Mouse (Mus musculus) retina, postnatal 1 day (tissue): ENCODE data around the gene Prkcz.
A peak's percentile ranks its signal among the peaks of the same experiment; 100 is the strongest.

ENCODE experiments used
- DNase-seq: peaks from one replicate; pipeline ENCODE4 v3.0.0-alpha.2; 2012

The Prkcz gene

DNA sequence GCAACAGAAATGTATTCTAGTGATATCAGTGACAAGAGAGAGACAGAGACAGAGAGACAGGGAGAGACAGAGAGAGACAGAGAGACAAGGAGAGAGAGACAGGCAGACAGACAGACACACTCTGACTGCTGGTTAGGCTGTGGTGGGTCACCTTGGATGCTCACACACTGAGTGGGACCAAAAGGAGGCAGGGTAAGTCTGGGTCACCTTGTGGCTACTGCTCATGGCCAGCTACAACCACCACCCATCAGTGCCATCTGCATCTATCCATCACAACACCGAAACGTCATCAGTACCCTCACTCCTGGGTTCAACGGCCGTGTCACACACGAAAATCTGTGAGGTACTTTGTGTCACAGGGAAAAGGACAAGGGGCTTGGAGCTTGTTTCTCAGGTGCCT is 53.6 kb downstream of the Prkcz start:
- DNase-seq: no peak

GRCm38 (mm10) chr4:155306356-155307242 is 54.6 kb downstream of the Prkcz start:
- DNase-seq: no peak

- no peak for DNase-seq
Measured at GRCm38 (mm10) chr4:155305531-155306031, 55.6 kb downstream of the Prkcz start.

DNA sequence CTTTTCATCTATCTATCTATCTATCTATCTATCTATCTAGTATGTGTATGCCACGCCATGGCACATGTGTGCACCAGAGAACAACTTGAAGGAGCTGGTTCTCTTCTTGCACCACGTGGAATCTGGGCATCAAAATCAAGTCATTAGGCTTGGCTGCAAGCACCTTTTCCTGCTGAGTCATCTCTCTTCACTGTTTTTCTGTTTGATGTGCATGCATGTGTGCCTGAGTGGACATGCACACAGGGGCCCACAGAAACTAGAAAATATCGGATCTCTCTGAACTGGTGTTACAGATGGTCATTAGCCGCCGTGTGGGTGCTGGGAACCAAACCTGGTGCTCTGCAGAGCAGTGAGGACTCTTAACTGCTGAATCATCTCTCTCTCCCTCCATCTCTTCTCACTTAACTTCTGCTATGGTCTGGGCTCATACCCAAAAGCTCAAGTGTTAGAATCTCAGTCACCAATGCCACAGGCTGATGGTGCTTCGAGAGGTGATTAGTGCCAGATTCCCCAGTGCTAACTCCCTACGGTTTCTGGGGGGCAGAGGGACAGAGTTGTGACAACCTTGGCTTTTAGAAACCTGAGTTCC is 56.6 kb downstream of the Prkcz start:
- DNase-seq: no peak

- no peak for DNase-seq
Measured at GRCm38 (mm10) chr4:155301965-155302364, 59.2 kb downstream of the Prkcz start.

DNA sequence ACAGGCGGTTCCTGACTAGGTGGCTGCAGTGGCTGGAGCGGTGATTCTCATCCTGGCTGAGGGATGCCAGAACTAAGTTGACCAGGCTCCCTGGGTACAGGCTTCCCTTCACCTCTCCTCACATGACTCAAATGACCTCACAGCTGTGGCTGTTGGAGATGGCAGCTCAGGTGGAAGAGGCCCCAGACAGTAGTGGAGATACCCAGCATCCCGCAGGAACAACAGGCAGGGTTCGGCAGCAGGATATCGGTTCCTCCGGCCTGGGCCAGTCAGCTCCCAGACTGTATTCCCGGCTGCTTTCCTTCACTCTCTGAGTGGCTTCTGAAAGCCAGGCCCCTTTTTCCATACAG is 60.1 kb downstream of the Prkcz start:
- DNase-seq: no peak

- no peak for DNase-seq
Measured at GRCm38 (mm10) chr4:155300421-155301097, 60.6 kb downstream of the Prkcz start.

DNA sequence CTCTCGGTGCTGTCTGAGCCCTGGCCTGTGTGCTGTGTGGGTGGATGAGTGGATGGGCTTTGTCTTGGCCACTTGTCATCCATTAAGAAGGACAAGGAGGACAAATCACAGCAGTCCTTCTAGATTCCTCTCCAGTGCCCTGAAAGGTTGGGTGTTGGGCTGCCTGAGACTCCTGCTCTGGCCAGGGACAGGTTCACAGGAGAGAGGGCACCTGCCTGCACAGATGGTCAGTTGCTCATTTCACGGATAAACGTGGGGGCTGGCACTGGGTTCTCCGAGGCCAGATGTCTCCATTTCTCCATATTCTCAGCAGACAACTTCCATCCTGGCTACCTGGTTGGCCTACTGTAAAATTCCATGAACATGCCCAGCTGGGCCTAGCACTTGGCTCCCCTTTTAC is 62.3 kb downstream of the Prkcz start:
- DNase-seq: no peak

GRCm38 (mm10) chr4:155297057-155297456 is 64.1 kb downstream of the Prkcz start:
- DNase-seq: peak; percentile 36

DNA sequence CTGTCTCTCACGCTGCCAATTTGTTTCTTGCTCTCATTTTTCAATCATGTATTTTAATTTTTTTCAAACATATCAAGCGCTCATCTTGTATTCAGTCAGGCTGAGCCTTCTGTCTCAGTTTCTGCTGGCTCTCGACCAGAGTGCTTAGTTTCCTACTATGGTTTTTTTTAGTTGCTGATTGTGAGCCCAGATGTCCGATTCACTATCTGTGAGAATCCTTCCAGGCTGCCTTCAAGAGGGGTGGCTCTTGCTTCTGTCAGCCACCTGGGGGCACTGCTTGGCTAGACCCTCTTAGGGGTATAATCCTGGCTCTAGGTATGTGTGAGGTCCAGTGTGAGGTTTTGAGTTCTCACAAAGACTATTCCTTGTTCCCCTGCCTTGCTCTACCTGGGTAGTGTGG is 65.2 kb downstream of the Prkcz start:
- DNase-seq: no peak

GRCm38 (mm10) chr4:155295026-155295590 is 66.1 kb downstream of the Prkcz start:
- no peak for DNase-seq

DNA sequence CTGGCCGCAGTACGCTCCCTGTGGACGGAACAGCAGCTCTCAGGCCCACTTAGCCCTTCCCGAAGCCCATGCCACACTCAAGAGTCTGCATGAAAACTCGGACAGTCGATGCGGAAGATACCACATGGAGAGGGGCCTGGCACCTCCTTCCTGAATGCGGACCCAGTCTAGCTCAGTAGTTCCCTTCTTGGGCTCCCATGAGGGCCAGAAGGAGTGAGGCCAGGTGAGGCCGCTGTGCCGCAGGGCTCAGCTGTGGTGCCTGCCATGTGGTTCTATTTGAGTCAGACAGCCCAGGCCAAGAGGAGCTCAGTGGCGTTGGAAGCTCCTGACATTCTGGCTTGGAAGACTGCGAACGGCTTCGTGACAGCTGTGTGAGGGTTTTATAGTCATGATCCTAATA is 66.8 kb downstream of the Prkcz start:
- DNase-seq: no peak

- no peak for DNase-seq
Measured at GRCm38 (mm10) chr4:155292863-155293262, 68.3 kb downstream of the Prkcz start.

GRCm38 (mm10) chr4:155290045-155290444 is 71.1 kb downstream of the Prkcz start:
- DNase-seq: no peak

DNA sequence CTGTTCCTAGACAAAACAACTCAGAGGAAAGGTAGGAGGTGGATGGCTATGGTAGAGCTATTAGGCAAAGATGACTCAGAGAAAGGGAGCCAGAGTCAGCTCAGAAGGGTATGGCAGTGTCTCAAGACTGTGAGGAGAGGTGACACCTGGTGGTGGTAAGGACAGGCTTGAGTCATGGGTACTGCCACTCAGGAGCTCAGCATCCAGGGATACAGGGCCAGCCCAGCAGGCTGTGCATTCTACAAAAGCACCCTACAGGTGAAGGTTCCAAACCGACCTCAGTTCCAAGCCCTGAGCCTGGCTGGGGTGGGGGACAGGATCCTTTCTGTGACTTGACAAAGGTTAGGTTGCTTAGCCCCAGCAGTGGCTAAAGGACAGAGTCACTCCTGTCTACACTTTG is 72.6 kb downstream of the Prkcz start:
- no peak for DNase-seq

- no peak for DNase-seq
Measured at GRCm38 (mm10) chr4:155287713-155288112, 73.4 kb downstream of the Prkcz start.

DNA sequence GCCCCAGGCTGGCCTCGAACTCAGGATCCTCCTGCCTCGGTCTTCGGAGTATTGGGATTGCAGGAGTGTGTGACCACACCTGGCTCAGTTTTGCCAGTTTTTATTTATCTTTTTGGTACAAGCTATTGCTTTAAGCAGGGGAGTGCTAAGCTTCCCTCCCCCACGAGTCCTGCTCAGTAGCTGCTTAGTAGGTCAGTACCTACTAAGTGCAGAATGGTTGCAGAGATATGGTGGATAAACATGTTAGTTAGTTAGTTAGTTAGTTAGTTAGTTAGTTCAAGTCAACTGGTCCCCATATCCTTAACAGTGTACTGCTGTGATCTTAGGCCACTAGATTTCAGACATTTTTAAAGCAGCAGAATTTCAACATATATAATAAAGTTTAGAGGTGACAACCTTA is 75.1 kb downstream of the Prkcz start:
- DNase-seq: no peak

GRCm38 (mm10) chr4:155284521-155285379 is 76.4 kb downstream of the Prkcz start:
- DNase-seq: no peak

DNA sequence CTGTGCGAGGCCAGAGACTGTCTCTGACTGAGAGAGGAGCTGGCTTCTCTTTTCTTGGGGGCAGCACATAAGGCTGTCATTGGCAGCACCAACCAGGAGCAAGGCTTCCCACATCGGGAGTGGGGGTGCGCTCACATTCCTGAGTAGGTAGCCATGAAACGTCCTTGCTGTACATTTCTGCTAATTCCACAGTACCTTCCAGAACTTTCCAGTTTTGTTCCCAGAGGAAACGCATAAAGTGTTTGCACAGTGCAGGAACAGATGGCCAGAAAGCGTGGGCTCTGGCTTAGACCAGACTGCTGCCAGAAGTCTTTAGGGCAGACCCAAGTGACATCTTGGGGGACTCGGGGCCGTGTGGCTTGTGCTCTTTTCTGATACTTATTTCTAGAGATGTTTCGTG is 77.6 kb downstream of the Prkcz start:
- DNase-seq: no peak

DNA sequence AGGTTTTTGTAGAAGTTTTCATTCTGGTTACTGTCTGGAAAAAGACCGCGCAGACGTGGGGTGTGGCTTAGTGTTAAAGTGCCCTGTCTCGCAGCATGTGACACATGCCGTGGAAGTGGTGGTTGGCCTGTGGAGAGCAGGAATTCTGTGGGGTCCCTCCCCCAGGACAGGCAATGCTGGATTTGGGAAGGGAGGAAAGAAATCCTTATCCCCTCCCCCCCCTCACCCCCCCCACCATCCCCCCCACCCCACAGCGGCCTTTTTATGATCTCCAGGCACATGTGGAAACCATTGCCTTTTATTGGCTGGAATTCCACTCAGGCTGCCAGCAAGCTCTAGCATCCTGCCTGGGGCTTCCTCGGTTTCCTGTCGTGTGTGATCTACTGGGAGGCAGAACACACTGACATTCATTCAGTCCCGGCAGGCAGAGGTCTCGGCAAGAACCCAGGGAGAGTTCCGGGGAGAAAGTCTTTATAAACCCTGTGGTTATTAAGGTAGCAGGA is 78.1 kb downstream of the Prkcz start:
- peak; percentile 34 for DNase-seq

DNA sequence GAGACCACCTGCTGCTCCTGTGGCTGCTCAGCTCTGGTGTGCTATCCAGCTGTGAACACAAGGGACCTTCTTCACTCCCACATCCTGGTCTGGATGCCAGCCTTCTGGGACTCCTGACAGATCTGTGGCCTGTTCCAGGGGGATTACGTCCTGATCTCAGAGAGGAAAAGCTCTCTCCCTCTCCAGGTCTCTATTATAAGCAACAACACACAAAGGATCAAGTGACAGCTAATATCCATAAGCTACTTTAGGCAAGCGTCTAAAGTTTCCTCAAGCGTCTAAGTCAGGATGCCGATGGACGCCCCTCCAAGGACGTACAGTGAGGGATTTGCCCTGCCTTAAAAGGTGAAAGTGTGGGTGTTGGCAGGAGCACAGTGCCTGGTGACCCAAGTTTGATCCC is 78.9 kb downstream of the Prkcz start:
- DNase-seq: no peak

GRCm38 (mm10) chr4:155281652-155282051 is 79.5 kb downstream of the Prkcz start:
- DNase-seq: no peak
